Mouse (Mus musculus) embryonic facial prominence, embryonic 10.5 days (tissue): Measurements from ENCODE around the gene Mdga1. TPM values are rescaled to one million over a fixed set of nuclear protein-coding genes. Genes with fewer than 3 reads are reported as not detected.
A peak's percentile ranks its signal among the peaks of the same experiment; 100 is the strongest.

Experiments
- DNase-seq: peaks from one replicate; pipeline ENCODE4 v3.0.0-alpha.2; 2017; ENCODE audit warnings: low spot score
- H3K27ac ChIP-seq: fragments of 300-500 bp; sonication (generic); replicated peaks from 2 replicates; pipeline ENCODE4 v1.5.1; 2016; ENCODE audit warnings: mild to moderate bottlenecking
- H3K27me3 ChIP-seq: fragments of 300-500 bp; sonication (generic); replicated peaks from 2 replicates; pipeline ENCODE4 v1.6.1; 2016; ENCODE audit warnings: low read depth, mild to moderate bottlenecking; ENCODE audit not compliant: poor library complexity, severe bottlenecking
- H3K36me3 ChIP-seq: fragments of 300-500 bp; sonication (generic); replicated peaks from 2 replicates; pipeline ENCODE4 v1.6.1; 2016; ENCODE audit warnings: mild to moderate bottlenecking, moderate library complexity
- H3K4me1 ChIP-seq: fragments of 300-500 bp; sonication (generic); 2 replicates; pipeline ENCODE4 v1.6.1; 2016
- H3K4me3 ChIP-seq: fragments of 300-500 bp; sonication (generic); 2 replicates; pipeline ENCODE4 v1.5.1; 2016; ENCODE audit warnings: mild to moderate bottlenecking, moderate library complexity
- H3K9me3 ChIP-seq: fragments of 300-500 bp; sonication (generic); 2 replicates; pipeline ENCODE4 v1.6.1; 2016; ENCODE audit warnings: mild to moderate bottlenecking
- WGBS: fragments of 180-500 bp; shearing (Covaris S2); methylation state at CpG from one replicate; pipeline ENCODE4 v1.1.7; 2016; 5-methylcytosine and 5-hydroxymethylcytosine counted together
- polyA plus RNA-seq: library from polyadenylated mRNA; unstranded; fragments of >200 nt; fragmentation: Nextera tagmentation; extraction: Ambion mirVana; gene quantifications from 2 replicates; pipeline ENCODE4 v1.2.1, GENCODE M21; 2016

Mdga1 gene
- polyA plus RNA-seq, 1 experiment from 2014 or later, result 1.7 TPM

GRCm38 (mm10) chr17:29823439-29824207 is 146.3 kb downstream of the Mdga1 start:
- H3K4me3 ChIP-seq, result no peak overlapping the region
- peaks cover 11% of the 10 kb centered on the region for H3K27me3 ChIP-seq
- peaks cover 3% of the 10 kb centered on the region for H3K4me1 ChIP-seq
- H3K36me3 ChIP-seq, result no peaks in the 10 kb centered on the region
- no peaks in the 10 kb centered on the region for H3K9me3 ChIP-seq
- H3K27ac ChIP-seq, result no peak overlapping the region
- WGBS, result 76% methylated on average over 14 of the region's 14 CpGs
- DNase-seq, result no peak

DNA sequence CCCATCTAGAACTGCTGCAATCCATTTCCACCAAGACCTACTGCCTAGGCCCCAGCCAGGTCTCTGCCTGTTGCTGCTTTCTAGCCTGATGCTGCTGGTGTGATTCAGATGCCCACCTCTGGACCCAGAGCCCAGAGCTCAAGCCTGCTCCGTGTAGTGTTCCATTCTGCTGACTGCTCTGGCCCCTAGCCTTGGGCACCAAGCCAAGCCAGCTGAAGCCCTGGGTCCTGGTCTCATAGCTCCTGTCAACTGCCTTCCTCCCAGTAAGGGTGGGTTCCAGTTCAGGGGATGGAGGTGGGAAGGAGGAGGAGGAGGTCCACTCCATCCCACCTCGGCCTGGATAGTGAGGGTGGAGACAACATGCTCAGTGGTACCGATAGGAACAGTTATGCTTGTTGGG is 150.3 kb downstream of the Mdga1 start:
- 89% methylated on average over 3 of the region's 3 CpGs for WGBS
- peaks cover 11% of the 10 kb centered on the region for H3K27me3 ChIP-seq
- no peak overlapping the region for H3K27ac ChIP-seq
- no peak overlapping the region for H3K4me3 ChIP-seq
- no peaks in the 10 kb centered on the region for H3K9me3 ChIP-seq
- H3K4me1 ChIP-seq, result peaks cover 17% of the 10 kb centered on the region
- no peak for DNase-seq
- H3K36me3 ChIP-seq, result no peaks in the 10 kb centered on the region

DNA sequence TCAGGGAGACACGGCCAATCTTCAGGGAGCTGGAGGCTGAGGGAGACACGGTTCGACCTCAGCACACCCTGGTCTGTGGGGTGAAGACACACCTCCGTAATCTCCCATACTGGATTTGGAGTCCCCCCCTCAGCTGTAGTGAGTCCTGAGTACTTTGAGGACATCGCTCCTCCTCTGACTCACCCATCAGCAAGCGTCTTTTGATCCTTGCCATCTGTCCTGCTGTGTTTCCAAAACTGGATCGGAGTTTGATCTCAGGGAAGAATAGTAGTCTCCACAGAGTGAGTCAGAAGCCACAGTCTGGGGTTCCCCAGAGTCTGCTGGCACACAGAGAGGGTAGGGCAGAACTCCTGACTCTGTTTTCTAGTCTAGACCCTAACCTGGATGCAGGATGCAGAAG is 150.9 kb downstream of the Mdga1 start:
- H3K9me3 ChIP-seq, result no peaks in the 10 kb centered on the region
- H3K4me1 ChIP-seq, result peaks cover 24% of the 10 kb centered on the region
- DNase-seq, result no peak
- H3K27me3 ChIP-seq, result peaks cover 14% of the 10 kb centered on the region
- no peak overlapping the region for H3K27ac ChIP-seq
- no peaks in the 10 kb centered on the region for H3K36me3 ChIP-seq
- no peak overlapping the region for H3K4me3 ChIP-seq
- 83% methylated on average over 7 of the region's 7 CpGs for WGBS

- peak; percentile 32 for DNase-seq
- no peaks in the 10 kb centered on the region for H3K9me3 ChIP-seq
- peaks cover 16% of the 10 kb centered on the region for H3K27me3 ChIP-seq
- H3K4me3 ChIP-seq, result no peak overlapping the region
- peaks cover 29% of the 10 kb centered on the region for H3K4me1 ChIP-seq
- WGBS, result 39% methylated on average over 11 of the region's 11 CpGs
- no peaks in the 10 kb centered on the region for H3K36me3 ChIP-seq
- H3K27ac ChIP-seq, result no peak overlapping the region; the same call in 1 of the 2 replicates
Measured at GRCm38 (mm10) chr17:29818264-29818945, 151.5 kb downstream of the Mdga1 start.

DNA sequence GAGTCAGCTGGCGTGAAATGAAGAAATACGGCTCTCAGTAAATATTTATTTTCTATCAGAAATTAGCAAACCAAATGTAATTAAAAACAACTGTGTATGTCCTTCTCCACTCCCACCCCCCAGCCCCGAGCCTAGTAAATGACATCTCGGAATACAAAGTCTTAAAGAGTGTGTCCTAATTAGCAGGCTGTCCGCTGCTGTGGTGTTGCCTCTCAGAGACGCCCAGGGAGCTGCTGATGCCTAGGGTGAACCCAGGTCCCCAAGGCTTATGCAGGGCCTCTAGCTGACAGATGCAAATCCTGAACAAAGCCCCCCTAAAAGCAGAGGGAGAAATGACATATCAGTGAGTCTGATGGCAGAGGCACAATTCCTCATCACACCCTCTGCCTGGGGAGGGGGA is 155.1 kb downstream of the Mdga1 start:
- H3K27me3 ChIP-seq, result peaks cover 12% of the 10 kb centered on the region
- H3K36me3 ChIP-seq, result no peaks in the 10 kb centered on the region
- no peak overlapping the region for H3K27ac ChIP-seq
- no peaks in the 10 kb centered on the region for H3K9me3 ChIP-seq
- no peak overlapping the region for H3K4me3 ChIP-seq
- DNase-seq, result no peak
- WGBS, result 36% methylated on average over 6 of the region's 6 CpGs
- peaks cover 36% of the 10 kb centered on the region for H3K4me1 ChIP-seq

GRCm38 (mm10) chr17:29813328-29813727 is 156.6 kb downstream of the Mdga1 start:
- WGBS, result 15% methylated on average over 4 of the region's 4 CpGs
- no peak overlapping the region for H3K27ac ChIP-seq
- no peaks in the 10 kb centered on the region for H3K36me3 ChIP-seq
- DNase-seq, result no peak
- H3K27me3 ChIP-seq, result peaks cover 5% of the 10 kb centered on the region; the same call in 1 of the 2 replicates
- H3K9me3 ChIP-seq, result no peaks in the 10 kb centered on the region
- H3K4me3 ChIP-seq, result no peak overlapping the region
- H3K4me1 ChIP-seq, result peaks cover 29% of the 10 kb centered on the region

DNA sequence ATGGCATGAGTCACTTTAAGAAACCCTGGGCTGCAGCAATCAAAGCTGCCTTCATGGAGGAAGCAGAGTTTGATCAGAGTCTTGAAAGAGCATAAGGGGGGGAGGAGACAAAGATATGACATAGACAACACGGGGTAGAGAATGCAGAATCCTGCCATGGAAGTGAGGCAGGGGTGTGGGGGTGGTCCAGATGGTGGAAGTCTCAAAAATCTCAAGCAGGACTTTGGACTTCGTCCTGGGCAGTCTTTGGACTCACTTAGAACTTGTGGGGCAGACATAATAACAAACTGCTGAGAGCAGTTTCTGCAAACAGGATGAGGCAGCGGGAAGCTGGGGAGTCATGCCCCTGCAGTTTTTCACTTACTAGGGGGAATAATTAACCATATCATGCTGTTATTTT is 166.3 kb downstream of the Mdga1 start:
- peaks cover 16% of the 10 kb centered on the region for H3K4me1 ChIP-seq
- H3K36me3 ChIP-seq, result no peaks in the 10 kb centered on the region
- peaks cover 19% of the 10 kb centered on the region for H3K27me3 ChIP-seq
- 77% methylated on average over 3 of the region's 3 CpGs for WGBS
- peaks cover 14% of the 10 kb centered on the region; the same call in 1 of the 2 replicates for H3K9me3 ChIP-seq
- H3K27ac ChIP-seq, result no peak overlapping the region
- no peak for DNase-seq
- H3K4me3 ChIP-seq, result no peak overlapping the region

GRCm38 (mm10) chr17:29801358-29801757 is 168.5 kb downstream of the Mdga1 start:
- Histone ChIP-seq H3K36me3 (no peaks in the 10 kb centered on the region), H3K4me1 (peaks cover 32% of the 10 kb centered on the region), H3K27ac (no peak overlapping the region), H3K27me3 (peaks cover 31% of the 10 kb centered on the region), H3K9me3 (peaks cover 11% of the 10 kb centered on the region; the same call in 1 of the 2 replicates), H3K4me3 (no peak overlapping the region)
- WGBS, result 22% methylated on average over 4 of the region's 4 CpGs
- peak; percentile 72 for DNase-seq

DNA sequence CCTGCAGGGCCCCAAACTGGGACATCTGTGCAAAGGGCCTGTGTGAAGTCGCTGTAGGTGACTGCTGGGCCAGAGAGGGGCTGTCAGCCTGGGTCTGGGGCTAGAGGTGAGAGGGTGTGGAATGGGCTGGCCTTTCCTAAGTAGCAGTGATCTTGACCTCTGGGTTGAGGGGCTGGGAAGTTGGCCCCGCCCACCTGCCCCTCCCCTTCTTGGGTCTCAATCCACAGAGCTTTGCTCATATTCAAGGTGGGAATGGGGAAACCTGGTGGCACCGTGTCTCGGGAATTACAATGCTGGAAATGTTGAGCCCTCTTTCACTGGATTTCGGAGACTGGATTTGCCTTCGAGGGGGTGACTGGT is 169.8 kb downstream of the Mdga1 start:
- Histone ChIP-seq H3K27me3 (peaks cover 31% of the 10 kb centered on the region), H3K4me1 (peaks cover 45% of the 10 kb centered on the region), H3K36me3 (no peaks in the 10 kb centered on the region), H3K9me3 (0 out of 2 replicates have a peak, but pooled peaks cover 4% of the 10 kb centered on the region), H3K27ac (no peak overlapping the region), H3K4me3 (no peak overlapping the region)
- DNase-seq, result no peak
- 47% methylated on average over 6 of the region's 6 CpGs for WGBS

- H3K9me3 ChIP-seq, result no peaks in the 10 kb centered on the region
- WGBS, result 69% methylated on average over 21 of the region's 21 CpGs
- H3K36me3 ChIP-seq, result no peaks in the 10 kb centered on the region
- peaks cover 50% of the 10 kb centered on the region for H3K4me1 ChIP-seq
- peaks cover 32% of the 10 kb centered on the region for H3K27me3 ChIP-seq
- no peak for DNase-seq
- H3K4me3 ChIP-seq, result no peak overlapping the region
- H3K27ac ChIP-seq, result no peak overlapping the region
Measured at GRCm38 (mm10) chr17:29799398-29800095, 170.3 kb downstream of the Mdga1 start.

GRCm38 (mm10) chr17:29798151-29798550 is 171.7 kb downstream of the Mdga1 start:
- no peak for DNase-seq
- peaks cover 53% of the 10 kb centered on the region for H3K4me1 ChIP-seq

DNA sequence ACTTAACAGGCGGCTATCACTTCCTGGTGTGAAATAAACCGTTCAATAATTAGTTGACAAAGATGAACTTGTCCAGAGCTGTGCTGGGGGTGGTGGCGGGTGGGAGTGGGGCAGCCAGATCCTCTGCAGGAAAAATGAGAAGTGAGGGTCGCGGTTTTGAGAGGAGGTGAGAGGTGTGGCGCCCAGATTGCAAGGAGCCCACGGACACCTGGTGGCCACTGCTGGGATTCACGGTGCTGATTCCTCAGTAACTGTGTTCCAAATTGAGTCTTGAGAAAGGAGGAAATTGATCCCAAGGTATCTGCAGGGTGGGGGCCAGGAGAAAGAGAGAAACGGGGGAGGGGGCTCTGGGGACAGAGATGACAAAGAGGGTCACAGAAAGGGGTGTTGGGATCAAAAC is 173.1 kb downstream of the Mdga1 start:
- DNase-seq, result no peak
- 53% methylated on average over 9 of the region's 9 CpGs for WGBS
- Histone ChIP-seq H3K9me3 (no peaks in the 10 kb centered on the region), H3K4me3 (no peak overlapping the region), H3K27me3 (peaks cover 44% of the 10 kb centered on the region), H3K36me3 (no peaks in the 10 kb centered on the region), H3K4me1 (peaks cover 53% of the 10 kb centered on the region), H3K27ac (0 out of 2 replicates have a peak overlapping the region, but pooled peaks have one; percentile 54)

More at GRCm38 (mm10) chr17:29798151-29798550, 171.7 kb downstream of the Mdga1 start:
- H3K4me3 ChIP-seq, result peak overlapping the region; percentile 17; the same call in 1 of the 2 replicates
- H3K9me3 ChIP-seq, result no peaks in the 10 kb centered on the region
- 33% methylated on average over 10 of the region's 10 CpGs for WGBS
- peaks cover 44% of the 10 kb centered on the region for H3K27me3 ChIP-seq
- H3K27ac ChIP-seq, result peak overlapping the region; percentile 48
- H3K36me3 ChIP-seq, result no peaks in the 10 kb centered on the region
